Mouse (Mus musculus) adrenal gland, adult 2 months (tissue): Measurements from ENCODE around the gene Kremen2. TPM values are rescaled to one million over a fixed set of nuclear protein-coding genes. Genes with fewer than 3 reads are reported as not detected.
"Not testable (repeated sequence)": the region's sequence is repeated elsewhere in the genome, so short reads cannot be mapped to it uniquely, and the experiment has no call there.

Experiments used
- DNase-seq: peaks from one replicate; pipeline ENCODE4 v3.0.0; 2021
- long read RNA-seq: library from polyadenylated mRNA; stranded (forward); transcript quantifications from one replicate; pipeline ENCODE4 v2.0.0, GENCODE M21; 2021
- polyA plus RNA-seq: library from polyadenylated mRNA; depleted of rRNA; stranded (reverse); fragments of >200 nt; gene quantifications from 2 replicates; pipeline ENCODE4 v1.2.3, GENCODE M21; 2012; rRNA removed
- total RNA-seq, 2 experiments: library from RNA; stranded (reverse); gene quantifications; 2 replicates each; pipeline ENCODE4 v1.2.3; 2021

Kremen2 gene
- not detected for total RNA-seq
- 0.28 and 0.54 TPM in 2 replicates for polyA plus RNA-seq
- long read RNA-seq: 0 reads

DNA sequence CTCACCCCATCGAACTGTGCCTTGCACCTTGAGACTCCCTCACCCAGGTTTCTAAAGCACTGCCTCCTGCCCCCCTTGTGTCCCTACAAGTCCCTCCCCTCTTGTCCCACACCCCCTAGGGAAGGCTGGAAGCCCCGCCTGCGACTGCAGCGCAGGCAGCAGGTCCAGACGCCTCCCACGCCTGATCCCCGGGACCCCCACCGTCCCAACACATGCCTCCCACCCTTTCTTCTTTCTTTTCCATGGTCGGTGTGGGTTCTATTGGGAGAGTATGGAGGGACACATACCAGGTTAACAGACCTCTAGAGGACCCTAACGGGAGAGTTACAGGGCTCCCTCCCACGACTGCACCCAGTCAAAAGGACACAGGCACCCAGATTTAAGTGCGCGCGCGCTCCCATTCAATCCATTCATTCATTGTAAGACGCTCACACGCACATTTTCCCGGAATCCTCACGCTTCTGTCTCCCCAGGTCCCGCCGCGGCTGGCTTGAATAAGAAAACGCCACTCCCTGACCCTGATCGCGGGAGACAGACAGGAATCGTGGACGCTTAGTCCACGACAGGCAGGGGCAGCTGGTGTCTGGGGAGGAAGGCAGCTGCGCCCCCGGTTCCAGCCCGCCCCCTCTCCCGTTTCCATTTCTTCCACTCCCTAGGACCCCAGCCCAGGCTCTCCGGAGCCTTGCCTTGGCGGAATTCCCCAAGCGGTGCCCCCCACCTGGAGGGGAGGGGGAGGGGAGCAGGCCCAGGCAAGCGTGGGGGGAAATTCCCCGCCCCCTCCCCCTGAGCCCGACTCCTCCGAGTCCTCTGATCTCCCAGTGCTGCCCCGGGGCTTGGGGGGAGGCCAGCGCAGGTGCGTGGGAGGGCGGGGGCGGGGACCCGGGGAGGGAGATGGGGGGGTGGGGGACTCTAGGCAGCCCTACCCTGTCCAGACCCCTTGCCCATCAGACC is at the start of gene Kremen2:
Gene Kremen2, minus strand, starts transcription at position 533 of the 951 bp plus-strand sequence.
- DNase-seq: no peak

GRCm38 (mm10) chr17:23795323-23795722 is 49.7 kb upstream of the Kremen2 start:
- no peak for DNase-seq

GRCm38 (mm10) chr17:23791079-23791357 is 45.4 kb upstream of the Kremen2 start:
- DNase-seq: no peak

DNA sequence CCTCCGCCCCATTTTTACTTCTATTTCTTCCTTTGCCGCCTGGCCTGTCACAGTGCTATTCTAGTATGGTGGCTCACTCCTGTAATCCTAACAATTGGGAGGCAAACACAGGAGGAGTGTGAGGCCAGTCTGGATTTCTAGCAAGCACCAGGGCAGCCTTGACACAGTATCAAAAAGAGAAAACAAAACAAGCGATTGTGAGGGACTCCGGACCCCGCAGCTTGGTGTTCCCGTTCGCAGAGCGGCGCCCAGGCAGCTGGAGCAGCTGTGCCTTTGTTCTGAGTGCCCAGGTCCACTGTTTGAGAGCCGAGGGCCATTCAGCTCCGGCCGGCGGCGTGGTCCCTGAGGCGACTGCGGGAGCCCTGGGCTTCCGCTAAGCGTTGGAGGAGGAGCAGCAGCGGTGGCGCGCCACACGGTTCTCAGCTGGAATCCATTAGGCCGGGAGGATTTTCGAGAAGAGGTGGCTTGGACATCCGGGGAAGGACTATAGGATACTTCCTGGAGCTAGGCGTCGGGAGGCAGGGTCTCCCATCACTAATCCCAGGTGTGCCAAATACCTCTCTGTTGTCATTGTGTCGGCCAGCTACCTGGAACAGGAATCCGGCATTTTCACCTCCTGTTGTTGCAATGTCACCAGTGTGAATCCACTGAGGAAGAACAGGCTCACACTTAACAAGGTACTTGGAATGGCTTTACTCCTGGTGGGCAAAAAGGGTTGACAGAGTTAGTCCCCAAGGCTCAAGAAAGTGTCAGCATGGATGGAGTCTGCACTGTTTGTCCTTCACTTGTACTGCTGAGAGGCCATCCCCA is 44.8 kb upstream of the Kremen2 start, which contains the start of gene Srrm2:
Gene Srrm2, plus strand, starts transcription at position 264 of the 810 bp plus-strand sequence.
- DNase-seq: peak; percentile 83

DNA sequence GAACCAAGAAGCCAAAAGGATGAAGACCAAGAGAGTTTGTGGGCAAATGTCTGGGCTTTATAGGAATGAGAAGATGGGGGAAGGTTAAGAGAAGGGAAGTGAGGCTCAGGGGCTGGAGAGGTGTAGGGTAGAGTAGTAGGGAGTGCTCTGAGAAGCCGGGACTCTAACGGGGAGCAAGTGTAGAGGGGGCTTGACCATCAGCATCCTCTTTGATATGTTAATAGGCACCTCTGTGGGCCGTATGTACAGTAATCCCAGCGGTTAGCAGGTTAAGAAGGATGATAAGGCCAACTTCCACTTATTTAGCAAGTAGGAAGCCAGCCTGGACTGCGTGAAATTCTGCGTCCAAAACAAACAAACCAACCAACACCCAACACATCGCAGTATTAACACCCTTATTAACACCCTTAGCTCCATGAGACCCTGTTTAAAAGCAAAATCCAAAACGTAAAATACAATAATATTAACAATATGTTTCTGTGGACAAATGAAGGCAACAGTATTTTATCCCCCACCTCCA is 44.2 kb upstream of the Kremen2 start:
- no peak for DNase-seq

DNA sequence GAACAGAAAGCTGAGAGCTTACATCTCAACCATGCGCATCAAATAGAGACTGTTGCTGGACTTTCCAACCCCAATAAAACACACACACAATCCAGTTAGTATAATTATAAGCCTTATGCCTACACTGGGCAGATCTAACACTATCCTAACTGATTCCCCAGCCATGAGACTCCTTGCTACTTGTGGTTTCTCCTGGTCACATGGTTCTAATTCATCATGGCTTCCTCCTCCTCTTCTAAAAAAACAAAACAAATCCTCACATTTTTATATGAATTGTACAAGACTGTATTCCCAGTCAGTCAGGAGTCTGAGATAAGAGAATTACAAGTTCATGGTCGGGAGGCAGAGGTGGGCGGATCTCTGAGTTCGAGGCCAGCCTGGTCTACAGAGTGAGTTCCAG is 43.3 kb upstream of the Kremen2 start:
- no peak for DNase-seq

- DNase-seq: peak; percentile 27
These were observed 40.9 kb upstream of the Kremen2 start for GRCm38 (mm10) chr17:23786510-23786931.

- DNase-seq: peak; percentile 83
These were observed 40.2 kb upstream of the Kremen2 start, which contains the start of gene Flywch2 for GRCm38 (mm10) chr17:23785561-23786471. Gene Flywch2, minus strand, starts transcription at chr17:23786081.

DNA sequence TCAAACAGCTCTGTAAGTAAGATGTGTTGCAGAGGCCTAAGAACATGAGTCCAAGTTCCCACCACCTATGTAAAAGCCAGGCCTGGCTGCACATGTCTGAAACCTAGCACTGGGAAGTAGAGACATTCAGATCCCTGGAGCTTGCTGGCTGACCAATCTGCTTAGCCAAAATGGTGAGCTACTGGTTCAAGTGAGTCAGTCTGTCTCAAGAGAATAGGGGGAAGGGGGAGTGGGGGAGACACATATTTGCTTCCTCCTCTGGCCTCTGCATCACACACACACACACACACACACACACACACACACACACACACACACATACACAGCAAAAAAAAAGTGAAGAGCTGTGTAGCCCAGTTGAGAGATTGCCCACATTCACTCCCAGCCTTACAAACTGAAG is 37.7 kb upstream of the Kremen2 start:
- DNase-seq: no peak

DNA sequence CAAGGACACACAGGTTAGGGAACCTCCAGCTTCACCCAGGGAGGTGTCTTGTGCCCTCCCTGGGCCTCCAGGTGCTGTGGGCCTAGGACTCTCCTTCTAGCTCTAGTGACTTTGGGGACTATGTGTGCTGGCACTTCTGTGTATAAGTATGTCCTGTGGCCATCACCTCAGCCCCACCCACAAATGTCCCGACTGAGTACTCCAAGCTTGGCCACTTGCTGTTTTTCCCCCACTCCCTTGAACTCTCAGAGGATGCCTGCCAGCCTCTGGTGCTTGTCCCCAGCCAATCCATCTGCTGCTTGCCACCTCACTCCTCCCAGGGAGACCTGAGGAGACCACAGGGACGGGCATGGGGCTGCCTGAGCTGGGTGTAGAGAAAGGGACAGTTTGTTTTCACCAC is 32.8 kb upstream of the Kremen2 start:
- DNase-seq: no peak

- no peak for DNase-seq
These were observed 31.5 kb upstream of the Kremen2 start for GRCm38 (mm10) chr17:23777141-23777540.

GRCm38 (mm10) chr17:23776216-23776615 is 30.6 kb upstream of the Kremen2 start:
- DNase-seq: no peak

- peak; percentile 89 for DNase-seq
These were observed 28.5 kb upstream of the Kremen2 start for GRCm38 (mm10) chr17:23774090-23774489.

DNA sequence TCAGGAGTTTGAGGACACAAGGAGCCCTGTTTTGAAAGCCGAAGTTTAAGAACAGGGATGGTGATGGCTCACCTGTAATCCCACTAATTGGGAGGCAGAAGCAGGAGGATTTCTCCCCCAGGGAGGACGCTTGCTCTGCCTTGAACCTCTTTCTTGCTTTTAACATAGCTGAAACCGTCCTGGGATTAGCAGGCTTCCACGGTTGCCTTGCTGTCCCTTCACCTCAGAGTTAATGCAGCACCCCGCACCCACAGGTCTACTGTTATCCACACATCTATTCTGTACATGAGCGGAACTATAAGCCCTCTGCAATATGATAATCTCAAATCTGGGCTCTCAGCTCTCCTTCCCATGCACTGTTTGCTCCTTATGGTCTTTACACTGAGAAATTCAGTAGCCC is 28.0 kb upstream of the Kremen2 start:
- DNase-seq: no peak

- not testable (repeated sequence) for DNase-seq
These were observed 26.6 kb upstream of the Kremen2 start for GRCm38 (mm10) chr17:23772219-23772556.

GRCm38 (mm10) chr17:23771284-23772218 is 25.9 kb upstream of the Kremen2 start, which contains the start of gene Flywch1:
Gene Flywch1, minus strand, starts transcription at chr17:23771602.
- DNase-seq: peak; percentile 98

- no peak for DNase-seq
These were observed 25.3 kb upstream of the Kremen2 start for GRCm38 (mm10) chr17:23770896-23771283.

DNA sequence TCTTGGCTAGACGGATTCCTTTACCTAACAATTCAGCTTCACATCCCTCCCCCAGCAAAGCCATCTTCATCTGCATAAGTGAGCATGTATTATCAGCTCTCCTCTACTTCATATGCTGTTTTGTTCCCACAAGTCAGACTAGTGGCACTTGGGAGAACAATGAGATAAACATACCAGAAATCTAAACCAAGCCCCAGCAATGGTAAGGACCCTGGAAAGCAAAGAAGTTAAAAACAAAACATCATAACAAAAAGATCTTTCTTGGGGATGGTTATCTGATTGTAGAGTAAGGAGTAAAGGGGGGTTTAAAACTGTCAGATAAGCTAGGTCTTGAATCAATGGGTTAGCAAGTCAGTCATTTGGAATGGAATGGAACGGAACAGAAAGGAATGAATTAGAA is 24.9 kb upstream of the Kremen2 start:
- no peak for DNase-seq

DNA sequence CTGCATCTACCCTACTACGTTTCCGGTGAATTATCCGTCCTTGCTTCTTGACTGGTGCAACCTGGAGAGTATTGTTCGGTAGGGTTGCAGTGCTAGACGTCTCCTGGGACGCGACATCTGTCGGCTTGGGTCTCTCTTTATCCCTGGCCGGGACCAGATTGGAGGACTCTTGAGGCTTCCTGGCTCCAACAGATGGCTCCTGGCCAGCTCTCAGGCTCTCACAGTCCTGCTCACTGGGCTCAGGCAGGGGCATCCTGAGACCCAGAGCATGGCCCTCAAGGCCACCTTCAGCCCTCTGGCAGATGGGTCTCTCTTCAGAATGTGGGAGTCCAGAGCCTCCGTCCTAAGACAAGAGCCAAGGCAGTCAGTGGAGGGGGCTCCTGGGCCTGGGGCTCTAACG is 17.3 kb upstream of the Kremen2 start:
- DNase-seq: no peak

- DNase-seq: no peak
These were observed 15.5 kb upstream of the Kremen2 start for GRCm38 (mm10) chr17:23761155-23761554.
